Mouse (Mus musculus): Measurements from ENCODE around the gene Zfp513.

The Zfp513 gene

GRCm38 (mm10) chr5:31199893-31200292, 2.2 kb downstream of the Zfp513 start:
- DNase-seq (ENCODE audit: low spot score) = no peak

- no peak for DNase-seq (ENCODE audit: low spot score)
Observed at GRCm38 (mm10) chr5:31199321-31199892, 2.7 kb downstream of the Zfp513 start.

DNA sequence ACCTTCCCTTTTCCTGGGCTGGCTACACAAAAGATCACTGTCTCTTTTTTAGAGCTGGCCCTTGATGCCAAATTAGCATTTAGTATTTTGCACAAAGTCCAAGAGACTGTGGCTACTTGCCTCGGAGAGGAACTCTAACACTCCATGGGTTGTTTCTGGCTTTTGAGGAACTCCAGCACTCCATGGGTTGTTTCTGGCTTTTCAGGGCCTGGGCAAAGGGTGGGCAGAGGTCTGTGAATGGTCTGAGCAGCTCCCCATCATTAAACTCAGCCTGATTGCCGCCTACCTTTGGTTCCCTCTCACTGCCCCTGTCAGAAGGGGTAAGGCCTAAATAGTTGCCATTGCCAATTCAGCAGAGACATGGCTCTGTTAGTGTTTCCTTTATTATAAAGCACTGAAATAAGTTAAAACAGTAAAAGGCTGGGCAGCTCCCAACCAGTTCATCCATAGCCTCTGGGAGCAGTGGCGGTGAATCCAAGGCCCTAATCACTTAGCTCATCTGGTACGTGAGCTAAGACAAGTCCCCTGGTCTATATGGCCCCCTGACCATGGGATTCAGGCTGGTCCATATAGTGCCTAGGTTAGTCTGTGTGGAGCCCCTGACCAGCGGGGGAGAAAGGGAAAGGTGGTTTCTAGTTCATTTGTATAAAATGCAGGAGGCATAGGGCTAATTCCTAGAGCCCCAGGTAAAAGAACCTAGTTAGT, 3.3 kb downstream of the Zfp513 start:
- DNase-seq (ENCODE audit: low spot score) = no peak

GRCm38 (mm10) chr5:31198170-31198569, 3.9 kb downstream of the Zfp513 start:
- no peak for DNase-seq (ENCODE audit: low spot score)

DNA sequence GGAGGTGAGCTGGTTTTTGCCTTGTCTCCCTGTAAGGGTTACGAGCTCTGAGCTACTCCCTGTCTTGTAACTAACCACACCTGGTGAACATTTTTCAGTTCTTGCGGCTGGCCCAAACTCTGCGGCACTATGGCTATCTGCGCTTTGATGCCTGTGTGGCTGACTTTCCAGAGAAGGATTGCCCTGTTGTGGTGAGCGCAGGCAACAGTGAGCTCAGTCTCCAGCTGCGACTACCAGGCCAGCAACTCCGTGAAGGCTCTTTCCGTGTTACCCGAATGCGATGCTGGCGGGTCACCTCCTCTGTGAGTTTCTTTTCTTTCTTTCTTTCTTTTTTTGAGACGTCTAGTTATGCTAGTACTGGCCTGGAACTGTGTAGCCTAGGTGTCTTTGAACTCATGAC, 5.0 kb downstream of the Zfp513 start:
- no peak for DNase-seq (ENCODE audit: low spot score)

DNA sequence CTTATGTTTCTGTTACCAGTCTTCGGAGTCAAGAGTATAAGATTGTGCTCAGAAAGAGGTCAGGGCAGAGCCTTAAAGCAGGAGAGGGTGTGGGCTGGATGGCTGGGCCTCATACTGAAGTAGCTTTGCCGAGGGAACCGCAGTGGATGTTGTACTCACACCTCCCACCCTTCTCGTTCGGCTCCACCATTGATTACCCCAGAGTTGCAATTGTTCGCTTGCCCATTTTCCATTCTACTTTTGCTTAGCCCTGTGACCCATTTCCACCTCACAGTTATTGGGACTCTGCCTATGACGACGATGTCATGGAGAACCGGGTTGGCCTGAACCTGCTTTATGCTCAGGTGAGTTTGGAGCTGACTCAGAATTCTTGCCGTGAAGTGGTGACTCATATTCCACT, 5.9 kb downstream of the Zfp513 start:
- DNase-seq (ENCODE audit: low spot score) = no peak

GRCm38 (mm10) chr5:31195671-31196070, 6.4 kb downstream of the Zfp513 start:
- DNase-seq (ENCODE audit: low spot score) = no peak

GRCm38 (mm10) chr5:31194486-31195485, 7.3 kb downstream of the Zfp513 start:
- DNase-seq (ENCODE audit: low spot score) = no peak

- DNase-seq (ENCODE audit: low spot score) = no peak
Observed at GRCm38 (mm10) chr5:31193631-31194281, 8.3 kb downstream of the Zfp513 start.

DNA sequence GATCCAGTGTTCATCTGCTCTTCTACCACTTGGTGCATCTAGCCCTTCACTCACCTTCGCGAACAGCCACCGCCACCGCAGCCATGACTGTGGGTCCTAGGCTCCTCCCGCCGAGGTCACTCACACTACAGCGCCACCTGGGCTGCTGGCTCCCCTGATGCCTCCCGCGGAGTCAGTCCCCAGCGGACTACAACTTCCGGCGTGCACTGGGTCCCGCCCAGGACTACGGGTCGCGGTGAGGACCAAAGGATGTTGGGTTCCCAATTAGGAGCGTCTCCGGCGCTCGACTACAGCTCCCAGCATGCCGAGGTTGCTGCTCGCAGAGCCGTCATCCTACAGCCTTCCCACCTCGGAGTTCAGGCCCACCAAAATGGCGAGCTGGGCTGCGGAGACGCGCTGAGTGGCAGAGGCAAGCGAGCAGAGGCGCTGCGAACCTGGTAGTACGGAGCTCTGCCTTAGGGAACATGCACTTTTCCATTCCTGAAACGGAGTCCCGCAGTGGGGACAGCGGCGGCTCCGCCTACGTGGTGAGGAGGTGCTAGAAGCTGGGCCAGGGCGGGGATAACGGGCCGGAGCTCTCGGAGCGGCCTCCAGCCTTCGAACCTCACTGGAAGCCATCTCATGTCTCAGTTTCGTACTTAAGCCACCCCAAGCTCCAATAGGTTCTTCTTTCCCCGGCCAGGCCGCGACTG, 9.0 kb downstream of the Zfp513 start, which contains the start of the genes Snx17 and Eif2b4:
Gene Snx17, plus strand, starts transcription at position 289 of the 692 bp plus-strand sequence.
Gene Eif2b4, minus strand, starts transcription at position 492 of the 692 bp plus-strand sequence.
- peak; percentile 97 for DNase-seq (ENCODE audit: low spot score)

DNA sequence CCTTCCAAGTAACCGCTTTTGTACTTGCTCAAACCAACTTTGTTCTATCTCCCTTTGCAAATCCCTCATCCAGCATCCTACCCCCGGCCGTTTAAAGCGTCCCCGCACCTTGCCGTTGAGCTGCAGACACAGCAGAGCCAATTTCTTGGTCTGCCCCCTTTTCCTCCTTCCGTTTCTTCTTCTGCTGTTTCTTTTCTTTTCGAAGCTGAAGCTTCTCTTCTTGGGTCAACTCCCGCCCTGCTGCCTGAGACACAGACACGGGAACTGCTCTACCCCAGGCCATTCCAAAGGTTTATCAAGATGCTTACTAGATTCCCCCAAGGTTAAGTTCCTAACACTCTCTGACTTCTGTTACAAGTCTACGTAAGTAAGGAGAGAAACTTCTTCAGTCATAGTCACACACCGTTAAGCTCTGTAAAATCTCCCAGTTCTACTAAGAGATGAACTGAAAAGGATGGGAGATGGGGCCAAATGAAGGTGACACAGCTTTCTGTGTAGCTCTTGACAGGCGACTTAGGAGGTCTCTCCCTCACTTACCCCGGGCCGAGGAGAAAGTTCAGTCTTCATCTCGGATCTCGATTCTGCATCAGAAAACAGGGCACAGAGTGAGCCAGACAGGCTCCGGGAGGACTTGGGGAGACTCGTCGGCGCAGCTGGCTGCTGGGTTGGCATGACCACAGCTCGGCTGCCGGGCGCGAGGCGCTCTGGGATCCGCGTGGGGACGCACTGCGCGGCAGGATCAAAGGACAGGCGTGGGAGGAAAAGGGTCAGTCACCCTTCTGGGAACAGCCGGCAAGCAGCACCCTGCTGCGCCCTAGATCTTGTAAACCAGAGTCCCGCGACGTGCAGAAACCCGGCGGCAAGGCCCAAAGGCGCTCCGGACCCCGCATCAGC, 9.8 kb downstream of the Zfp513 start:
- peak; percentile 68 for DNase-seq (ENCODE audit: low spot score)

- DNase-seq (ENCODE audit: low spot score) = no peak
Observed at GRCm38 (mm10) chr5:31190201-31190600, 11.9 kb downstream of the Zfp513 start.

DNA sequence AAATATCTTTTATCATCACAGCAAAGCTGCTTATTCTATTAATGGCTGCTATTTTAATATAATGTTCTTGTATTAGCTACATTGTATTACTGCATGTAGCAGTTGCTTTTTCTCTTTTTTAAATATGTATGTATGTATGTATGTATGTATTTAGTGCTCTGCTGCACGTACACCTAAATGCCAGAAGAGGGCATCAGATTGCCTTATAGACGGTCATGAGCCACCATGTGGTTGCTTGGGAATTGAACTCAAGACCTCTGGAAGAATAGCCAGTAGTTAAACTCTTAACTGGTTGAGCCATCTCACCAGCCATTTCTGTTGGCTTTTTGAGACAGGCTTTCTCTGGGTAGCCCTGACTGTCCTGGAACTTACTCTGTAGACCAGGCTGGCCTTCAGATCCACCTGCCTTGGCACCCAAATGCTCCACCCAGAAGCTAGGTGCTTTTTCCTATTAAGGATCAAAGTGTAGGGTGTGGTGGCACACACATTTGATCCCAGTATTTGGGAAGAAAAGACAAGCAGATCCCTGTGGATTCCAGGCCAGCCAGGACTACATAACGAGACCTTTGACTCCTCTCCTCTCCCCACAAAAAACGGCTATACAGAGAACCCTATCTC, 13.8 kb downstream of the Zfp513 start:
- no peak for DNase-seq (ENCODE audit: low spot score)

GRCm38 (mm10) chr5:31183678-31184077, 18.4 kb downstream of the Zfp513 start:
- DNase-seq (ENCODE audit: low spot score) = no peak

- DNase-seq (ENCODE audit: low spot score) = no peak
Observed at GRCm38 (mm10) chr5:31181183-31181770, 20.8 kb downstream of the Zfp513 start.

- peak; percentile 93 for DNase-seq (ENCODE audit: low spot score)
Observed at GRCm38 (mm10) chr5:31179766-31180630, 22.1 kb downstream of the Zfp513 start, which contains the start of the genes Gm29609 and Gtf3c2. Gm29609 (minus strand) TSS chr5:31179911. Gtf3c2 (minus strand) TSS chr5:31180144.

- no peak for DNase-seq (ENCODE audit: low spot score)
Observed at GRCm38 (mm10) chr5:31179301-31179765, 22.8 kb downstream of the Zfp513 start.

DNA sequence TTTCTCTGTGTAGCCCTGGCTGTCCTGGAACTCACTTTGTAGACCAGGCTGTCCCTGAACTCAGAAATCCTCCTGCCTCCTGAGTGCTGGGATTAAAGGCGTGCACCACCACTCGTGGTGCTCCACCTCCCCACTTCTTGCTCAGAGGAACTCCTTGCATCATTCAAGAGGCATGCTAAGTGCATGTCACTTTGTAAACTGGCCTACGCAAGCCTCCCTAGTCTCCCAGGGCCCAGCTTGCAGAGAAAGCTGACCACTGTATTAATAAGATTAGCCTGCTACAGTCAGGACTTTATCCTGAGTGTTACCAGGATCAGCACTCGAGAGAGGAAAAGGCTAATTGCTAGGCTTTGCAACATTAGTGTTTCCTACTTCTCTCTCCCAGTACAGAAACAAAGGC, 33.5 kb downstream of the Zfp513 start:
- DNase-seq (ENCODE audit: low spot score) = no peak
